Mouse (Mus musculus): ENCODE results near the gene Gm49711. TPM values are rescaled to one million over a fixed set of nuclear protein-coding genes. Genes with fewer than 3 reads are reported as not detected.
A peak's percentile ranks its signal among the peaks of the same experiment; 100 is the strongest.

Gene Gm49711
- polyA plus RNA-seq, 1 experiment from 2014 or later: 0.08 TPM

DNA sequence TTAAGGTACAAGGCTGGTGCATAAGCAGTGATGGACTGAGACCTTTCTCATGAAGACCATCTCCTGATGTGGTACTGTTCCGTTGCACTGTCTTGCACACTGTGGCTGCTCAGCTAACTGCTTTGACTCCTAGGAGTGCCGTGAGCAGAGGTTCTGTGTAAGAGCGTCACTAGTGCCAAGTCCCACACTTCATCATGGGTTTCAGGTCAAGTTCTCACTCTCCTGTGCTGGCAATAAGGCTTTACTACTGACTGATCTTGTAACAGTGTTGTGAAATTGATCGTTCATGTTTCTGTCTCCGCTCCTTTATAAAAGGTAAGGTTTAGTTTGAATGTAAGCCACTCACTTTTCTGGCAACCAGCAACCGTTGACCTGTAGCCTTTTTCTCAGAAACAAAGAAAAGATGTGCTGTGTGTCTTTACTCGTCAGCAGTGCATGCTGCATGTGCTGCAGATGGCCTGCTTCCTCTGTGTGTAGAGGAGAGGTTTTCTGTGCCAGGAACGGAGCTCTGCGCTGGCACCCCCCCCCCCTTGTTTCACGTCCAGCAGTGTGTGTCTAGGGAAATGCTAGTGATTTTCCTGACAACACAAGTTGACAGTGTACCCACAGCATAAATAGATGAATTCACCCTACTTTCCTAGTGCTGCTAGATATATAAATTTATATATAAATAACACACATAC, 25.8 kb downstream of the Gm49711 start:
- Histone ChIP-seq H3K36me3 (ENCODE audit: control insufficient read depth, insufficient read depth, low read length) (no peaks in the 10 kb centered on the region), H3K27me3 (ENCODE audit: control insufficient read depth, insufficient read depth, low read length) (no peaks in the 10 kb centered on the region), H3K27ac (replicated peaks) (no peak overlapping the region), H3K9me3 (ENCODE audit: control insufficient read depth, low read length) (no peaks in the 10 kb centered on the region), H3K4me2 (replicated peaks; ENCODE audit: low read depth) (no peak overlapping the region), H3K4me3 (ENCODE audit: low read depth, low read length) (no peak overlapping the region), H3K9ac (ENCODE audit: low read length) (no peak overlapping the region), H3K4me1 (replicated peaks; ENCODE audit: control insufficient read depth, insufficient read depth) (no peaks in the 10 kb centered on the region)
- ATAC-seq (ENCODE audit: low FRiP score, low TSS enrichment) (no peak), DNase-seq (ENCODE audit: low spot score) (no peak)
- TF ChIP-seq EP300 (optimal IDR thresholded peaks at IDR 0.05) (no peak), CTCF (IDR thresholded peaks at IDR 0.05; ENCODE audit: low read depth) (no peak)
- WGBS: 86% methylated on average over 10 of the region's 10 CpGs

DNA sequence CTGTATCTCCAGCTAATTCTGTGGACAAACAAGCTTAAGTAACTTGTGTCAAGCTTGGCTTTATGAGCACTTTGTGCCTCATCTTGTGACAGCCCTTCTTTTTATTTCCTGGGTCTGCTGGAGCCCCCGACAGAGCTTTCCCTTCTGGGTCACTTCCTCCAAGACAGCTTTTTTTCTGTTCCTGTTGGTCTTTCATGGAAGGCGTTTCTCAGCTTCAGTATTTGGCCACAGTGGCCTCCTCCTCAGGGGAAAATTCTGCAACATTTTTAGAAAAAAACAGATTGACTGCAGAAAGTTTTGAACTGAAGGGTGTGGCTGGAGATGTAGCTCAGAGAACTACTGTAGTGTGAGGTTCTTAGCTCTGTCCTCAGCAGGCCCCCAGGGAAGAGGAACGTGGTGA, 31.1 kb downstream of the Gm49711 start:
- H3K36me3 ChIP-seq (ENCODE audit: control insufficient read depth, insufficient read depth, low read length): no peaks in the 10 kb centered on the region
- H3K27me3 ChIP-seq (ENCODE audit: control insufficient read depth, insufficient read depth, low read length): no peaks in the 10 kb centered on the region
- DNase-seq (ENCODE audit: low spot score): no peak
- no peak overlapping the region for H3K9ac ChIP-seq (ENCODE audit: low read length)
- no peak overlapping the region for H3K4me2 ChIP-seq (replicated peaks; ENCODE audit: low read depth)
- no peak overlapping the region for H3K27ac ChIP-seq (replicated peaks)
- TF ChIP-seq EP300 (optimal IDR thresholded peaks at IDR 0.05): no peak
- WGBS: 56% methylated on average over 3 of the region's 3 CpGs
- H3K4me3 ChIP-seq (ENCODE audit: low read depth, low read length): no peak overlapping the region
- no peaks in the 10 kb centered on the region for H3K9me3 ChIP-seq (ENCODE audit: control insufficient read depth, low read length)
- H3K4me1 ChIP-seq (replicated peaks; ENCODE audit: control insufficient read depth, insufficient read depth): no peaks in the 10 kb centered on the region
- ATAC-seq (ENCODE audit: low FRiP score, low TSS enrichment): no peak

DNA sequence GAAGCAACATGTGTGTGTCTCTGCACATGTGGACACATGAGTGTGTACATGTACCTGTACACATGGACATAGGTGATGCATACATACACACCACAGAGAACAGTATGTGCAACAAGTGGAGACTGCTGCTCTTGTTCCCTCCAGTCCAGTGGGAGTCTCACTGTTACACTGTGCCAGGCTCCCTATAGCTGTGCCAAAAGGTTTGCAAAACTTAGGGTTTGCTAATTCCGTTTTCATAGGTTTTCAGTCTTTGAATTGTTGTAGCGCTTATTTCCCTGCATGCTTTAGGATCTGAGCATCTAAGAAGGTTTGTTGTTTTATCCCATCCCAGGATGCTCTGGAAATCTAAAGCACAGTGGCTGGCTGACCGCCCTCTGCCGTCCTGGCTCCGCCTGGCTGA, 33.8 kb downstream of the Gm49711 start:
- H3K36me3 ChIP-seq (ENCODE audit: control insufficient read depth, insufficient read depth, low read length): no peaks in the 10 kb centered on the region
- H3K4me2 ChIP-seq (replicated peaks; ENCODE audit: low read depth): no peak overlapping the region
- no peaks in the 10 kb centered on the region for H3K27me3 ChIP-seq (ENCODE audit: control insufficient read depth, insufficient read depth, low read length)
- H3K9me3 ChIP-seq (ENCODE audit: control insufficient read depth, low read length): no peaks in the 10 kb centered on the region
- H3K4me3 ChIP-seq (ENCODE audit: low read depth, low read length): no peak overlapping the region
- no peaks in the 10 kb centered on the region for H3K4me1 ChIP-seq (replicated peaks; ENCODE audit: control insufficient read depth, insufficient read depth)
- TF ChIP-seq EP300 (optimal IDR thresholded peaks at IDR 0.05) (no peak), CTCF (IDR thresholded peaks at IDR 0.05; ENCODE audit: low read depth) (no peak)
- DNase-seq (ENCODE audit: low spot score) (no peak), ATAC-seq (ENCODE audit: low FRiP score, low TSS enrichment) (no peak)
- no peak overlapping the region for H3K9ac ChIP-seq (ENCODE audit: low read length)
- 85% methylated on average over 5 of the region's 5 CpGs for whole genome bisulfite sequencing
- H3K27ac ChIP-seq (replicated peaks): no peak overlapping the region

DNA sequence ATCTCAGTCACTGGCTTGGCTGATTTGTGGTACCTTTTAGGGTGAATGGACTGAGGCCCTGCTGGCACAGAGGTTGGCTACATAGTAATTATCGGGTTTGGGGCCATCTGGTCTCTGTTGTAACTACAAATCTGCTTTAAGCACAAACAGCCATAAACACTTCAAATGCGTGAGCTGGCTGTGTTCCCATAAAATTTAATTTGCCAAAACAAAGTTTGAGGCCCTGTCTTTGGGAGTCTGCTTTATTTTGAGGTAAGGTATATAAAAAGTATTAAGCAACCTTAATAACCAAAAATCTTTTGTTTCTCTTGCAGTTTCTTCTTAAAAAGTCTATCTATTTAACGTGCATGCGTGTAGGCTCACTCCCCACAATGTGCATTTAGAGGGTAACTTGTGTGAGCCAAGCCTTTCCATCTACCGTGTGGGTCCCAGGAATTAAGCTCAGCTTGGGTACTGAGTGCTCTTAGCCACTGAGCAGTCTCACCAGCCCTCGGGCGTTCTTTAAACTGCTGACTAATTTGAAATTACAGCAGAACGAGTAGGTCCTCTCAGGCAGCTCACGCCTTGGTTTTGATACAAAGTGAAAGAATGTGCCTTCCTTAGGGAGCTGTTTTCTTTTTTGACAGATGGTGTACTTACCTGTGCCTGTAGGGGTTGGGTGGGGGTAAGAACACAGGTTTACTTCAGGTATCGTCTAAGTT, 40.4 kb downstream of the Gm49711 start:
- Histone ChIP-seq H3K9me3 (ENCODE audit: control insufficient read depth, low read length) (no peaks in the 10 kb centered on the region), H3K9ac (ENCODE audit: low read length) (no peak overlapping the region), H3K4me2 (replicated peaks; ENCODE audit: low read depth) (no peak overlapping the region), H3K4me3 (ENCODE audit: low read depth, low read length) (no peak overlapping the region), H3K27me3 (ENCODE audit: control insufficient read depth, insufficient read depth, low read length) (no peaks in the 10 kb centered on the region), H3K4me1 (replicated peaks; ENCODE audit: control insufficient read depth, insufficient read depth) (no peaks in the 10 kb centered on the region), H3K36me3 (ENCODE audit: control insufficient read depth, insufficient read depth, low read length) (no peaks in the 10 kb centered on the region), H3K27ac (replicated peaks) (no peak overlapping the region)
- DNase-seq (ENCODE audit: low spot score) (peak; percentile 11), ATAC-seq (ENCODE audit: low FRiP score, low TSS enrichment) (no peak)
- 49% methylated on average over 10 of the region's 10 CpGs for WGBS
- TF ChIP-seq EP300 (optimal IDR thresholded peaks at IDR 0.05) (no peak), CTCF (IDR thresholded peaks at IDR 0.05; ENCODE audit: low read depth) (no peak)

- Histone ChIP-seq H3K27ac (replicated peaks) (no peak overlapping the region), H3K4me2 (replicated peaks; ENCODE audit: low read depth) (no peak overlapping the region), H3K9me3 (ENCODE audit: control insufficient read depth, low read length) (no peaks in the 10 kb centered on the region), H3K4me1 (replicated peaks; ENCODE audit: control insufficient read depth, insufficient read depth) (no peaks in the 10 kb centered on the region; the same call in 1 of the 2 replicates), H3K9ac (ENCODE audit: low read length) (no peak overlapping the region), H3K4me3 (ENCODE audit: low read depth, low read length) (no peak overlapping the region), H3K36me3 (ENCODE audit: control insufficient read depth, insufficient read depth, low read length) (no peaks in the 10 kb centered on the region), H3K27me3 (ENCODE audit: control insufficient read depth, insufficient read depth, low read length) (no peaks in the 10 kb centered on the region)
- DNase-seq (ENCODE audit: low spot score) (no peak), ATAC-seq (ENCODE audit: low FRiP score, low TSS enrichment) (no peak)
- 79% methylated on average over 16 of the region's 16 CpGs for WGBS
- TF ChIP-seq CTCF (IDR thresholded peaks at IDR 0.05; ENCODE audit: low read depth) (no peak), EP300 (optimal IDR thresholded peaks at IDR 0.05) (no peak)
Measured at GRCm38 (mm10) chr16:92099598-92099997, 41.5 kb downstream of the Gm49711 start.

DNA sequence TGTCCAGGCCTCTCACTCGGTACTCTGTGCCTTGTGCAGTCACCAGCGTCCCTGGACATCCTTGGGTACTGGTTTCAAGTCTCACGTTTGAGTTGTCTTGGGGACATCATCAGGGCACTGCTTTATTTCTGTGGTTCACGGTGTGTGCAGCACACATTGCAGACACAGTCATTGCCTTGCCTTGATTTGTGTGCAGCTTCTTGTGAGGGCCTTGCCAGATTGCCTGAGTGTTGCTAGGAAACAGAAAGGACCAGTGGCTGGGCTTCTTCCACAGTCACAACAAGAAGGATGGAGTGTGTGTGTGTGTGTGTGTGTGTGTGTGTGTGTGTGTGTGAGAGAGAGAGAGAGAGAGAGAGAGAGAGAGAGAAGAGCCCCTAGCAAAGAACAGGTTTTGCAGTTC, 42.0 kb downstream of the Gm49711 start:
- TF ChIP-seq CTCF (IDR thresholded peaks at IDR 0.05; ENCODE audit: low read depth): no peak
- no peak for TF ChIP-seq EP300 (optimal IDR thresholded peaks at IDR 0.05)
- 58% methylated on average over 4 of the region's 4 CpGs for WGBS
- ATAC-seq (ENCODE audit: low FRiP score, low TSS enrichment) (no peak), DNase-seq (ENCODE audit: low spot score) (no peak)
- no peaks in the 10 kb centered on the region; the same call in 1 of the 2 replicates for H3K4me1 ChIP-seq (replicated peaks; ENCODE audit: control insufficient read depth, insufficient read depth)
- no peaks in the 10 kb centered on the region for H3K27me3 ChIP-seq (ENCODE audit: control insufficient read depth, insufficient read depth, low read length)
- no peak overlapping the region for H3K4me3 ChIP-seq (ENCODE audit: low read depth, low read length)
- H3K9me3 ChIP-seq (ENCODE audit: control insufficient read depth, low read length): no peaks in the 10 kb centered on the region
- H3K27ac ChIP-seq (replicated peaks): no peak overlapping the region
- no peak overlapping the region for H3K9ac ChIP-seq (ENCODE audit: low read length)
- H3K4me2 ChIP-seq (replicated peaks; ENCODE audit: low read depth): no peak overlapping the region
- no peaks in the 10 kb centered on the region for H3K36me3 ChIP-seq (ENCODE audit: control insufficient read depth, insufficient read depth, low read length)
